Mouse (Mus musculus): Measurements from ENCODE around the gene Pmis2. TPM values are rescaled to one million over a fixed set of nuclear protein-coding genes. Genes with fewer than 3 reads are reported as not detected.

Gene Pmis2
- polyA plus RNA-seq, 1 experiment from 2014 or later = not detected

GRCm38 (mm10) chr7:30626647-30627046 is 44.8 kb downstream of the Pmis2 start:
- H3K9me3 ChIP-seq (replicated peaks) = no peaks in the 10 kb centered on the region
- peak overlapping the region; percentile 94; the same call in 1 of the 2 replicates for H3K4me2 ChIP-seq (replicated peaks)
- H3K4me1 ChIP-seq = peaks cover 12% of the 10 kb centered on the region
- H3K9ac ChIP-seq = no peak overlapping the region
- 0 out of 2 replicates have a peak, but pooled peaks have one; percentile 27 for ATAC-seq (ENCODE audit: low FRiP score)
- H3K27ac ChIP-seq = no peak overlapping the region
- 0 out of 2 replicates have a peak overlapping the region, but pooled peaks have one; percentile 63 for H3K4me3 ChIP-seq
- 88% methylated on average over 5 of the region's 5 CpGs for WGBS
- peaks cover 14% of the 10 kb centered on the region for H3K27me3 ChIP-seq
- peaks cover 30% of the 10 kb centered on the region for H3K36me3 ChIP-seq

- WGBS = 1% methylated on average over 44 of the region's 44 CpGs
- Histone ChIP-seq H3K9ac (peak within 1 kb of the TSS; percentile 74), H3K27me3 (peaks cover 8% of the 10 kb centered on the region; the same call in 1 of the 2 replicates), H3K4me1 (peaks cover 12% of the 10 kb centered on the region), H3K9me3 (replicated peaks) (no peaks in the 10 kb centered on the region), H3K4me3 (peak within 1 kb of the TSS; percentile 63), H3K27ac (no peak within 1 kb of the TSS), H3K36me3 (peaks cover 36% of the 10 kb centered on the region), H3K4me2 (replicated peaks) (peak within 1 kb of the TSS; percentile 94)
- peak; percentile 91 for ATAC-seq (ENCODE audit: low FRiP score)
These were observed 45.6 kb downstream of the Pmis2 start, which contains the start of gene Cox6b1 for GRCm38 (mm10) chr7:30625530-30626384. TSS of gene Cox6b1 (minus strand) at chr7:30626151.

Other genes with a start within 250 kb of the Pmis2 start
- gene Nfkbid, start 249.9 kb downstream of the Pmis2 start, polyA plus RNA-seq (2016; fragmentation: Nextera tagmentation; extraction: Ambion mirVana) = 1.3 and 2.2 TPM in 2 replicates
- gene Aplp1, start 226.1 kb downstream of the Pmis2 start, polyA plus RNA-seq (2016; fragmentation: Nextera tagmentation; extraction: Ambion mirVana) = 348 and 365 TPM in 2 replicates
- gene Kirrel2, start 213.9 kb downstream of the Pmis2 start, polyA plus RNA-seq (2016; fragmentation: Nextera tagmentation; extraction: Ambion mirVana) = 16.1 and 23.9 TPM in 2 replicates
- 3.8 and 5.2 TPM in 2 replicates for gene Nphs1, start 213.3 kb downstream of the Pmis2 start, polyA plus RNA-seq (2016; fragmentation: Nextera tagmentation; extraction: Ambion mirVana)
- gene Prodh2, start 178.0 kb downstream of the Pmis2 start, polyA plus RNA-seq (2016; fragmentation: Nextera tagmentation; extraction: Ambion mirVana) = not detected in 2 replicates
- 88.6 and 98.9 TPM in 2 replicates for gene Arhgap33, start 136.5 kb downstream of the Pmis2 start, polyA plus RNA-seq (2016; fragmentation: Nextera tagmentation; extraction: Ambion mirVana)
- 5.7 and 7.1 TPM in 2 replicates for gene Hspb6, start 119.4 kb downstream of the Pmis2 start, polyA plus RNA-seq (2016; fragmentation: Nextera tagmentation; extraction: Ambion mirVana)
- 11.3 and 12.6 TPM in 2 replicates for gene Proser3, start 119.3 kb downstream of the Pmis2 start, polyA plus RNA-seq (2016; fragmentation: Nextera tagmentation; extraction: Ambion mirVana)
- gene Lin37, start 111.8 kb downstream of the Pmis2 start, polyA plus RNA-seq (2016; fragmentation: Nextera tagmentation; extraction: Ambion mirVana) = 52.4 and 55.2 TPM in 2 replicates
- 80.6 and 87.5 TPM in 2 replicates for gene U2af1l4, start 108.3 kb downstream of the Pmis2 start, polyA plus RNA-seq (2016; fragmentation: Nextera tagmentation; extraction: Ambion mirVana)
- gene Gm49396, start 108.3 kb downstream of the Pmis2 start, polyA plus RNA-seq (2016; fragmentation: Nextera tagmentation; extraction: Ambion mirVana) = 18.1 and 19.5 TPM in 2 replicates
- gene Psenen, start 108.0 kb downstream of the Pmis2 start, polyA plus RNA-seq (2016; fragmentation: Nextera tagmentation; extraction: Ambion mirVana) = 128 and 139 TPM in 2 replicates
- gene Igflr1, start 106.2 kb downstream of the Pmis2 start, polyA plus RNA-seq (2016; fragmentation: Nextera tagmentation; extraction: Ambion mirVana) = 4.2 and 6.3 TPM in 2 replicates
- 8.8 and 9.9 TPM in 2 replicates for gene Kmt2b, start 82.9 kb downstream of the Pmis2 start, polyA plus RNA-seq (2016; fragmentation: Nextera tagmentation; extraction: Ambion mirVana)
- gene Zbtb32, start 72.7 kb downstream of the Pmis2 start, polyA plus RNA-seq (2016; fragmentation: Nextera tagmentation; extraction: Ambion mirVana) = 0.17 and 0.39 TPM in 2 replicates
- 0.21 and 0.35 TPM in 2 replicates for gene Upk1a, start 58.8 kb downstream of the Pmis2 start, polyA plus RNA-seq (2016; fragmentation: Nextera tagmentation; extraction: Ambion mirVana)
- gene Cox6b1, start 45.5 kb downstream of the Pmis2 start, polyA plus RNA-seq (2016; fragmentation: Nextera tagmentation; extraction: Ambion mirVana) = 737 and 880 TPM in 2 replicates
- not detected in 2 replicates for gene Etv2, start 35.8 kb downstream of the Pmis2 start, polyA plus RNA-seq (2016; fragmentation: Nextera tagmentation; extraction: Ambion mirVana)
- gene Rbm42, start 21.3 kb downstream of the Pmis2 start, polyA plus RNA-seq (2016; fragmentation: Nextera tagmentation; extraction: Ambion mirVana) = 153 and 160 TPM in 2 replicates
- 35.4 and 38.4 TPM in 2 replicates for gene Haus5, start 6.6 kb downstream of the Pmis2 start, polyA plus RNA-seq (2016; fragmentation: Nextera tagmentation; extraction: Ambion mirVana)
- gene 2200002J24Rik, start 27.3 kb upstream of the Pmis2 start, polyA plus RNA-seq (2016; fragmentation: Nextera tagmentation; extraction: Ambion mirVana) = not detected in 2 replicates
- gene Atp4a, start 40.6 kb upstream of the Pmis2 start, polyA plus RNA-seq (2016; fragmentation: Nextera tagmentation; extraction: Ambion mirVana) = 0.93 and 1.3 TPM in 2 replicates
- gene Tmem147, start 57.9 kb upstream of the Pmis2 start, polyA plus RNA-seq (2016; fragmentation: Nextera tagmentation; extraction: Ambion mirVana) = 147 and 164 TPM in 2 replicates
- 0.76 and 1.1 TPM in 2 replicates for gene Gapdhs, start 72.1 kb upstream of the Pmis2 start, polyA plus RNA-seq (2016; fragmentation: Nextera tagmentation; extraction: Ambion mirVana)
- 1.7 and 2.5 TPM in 2 replicates for gene Sbsn, start 79.9 kb upstream of the Pmis2 start, polyA plus RNA-seq (2016; fragmentation: Nextera tagmentation; extraction: Ambion mirVana)
- 0.59 and 0.67 TPM in 2 replicates for gene Dmkn, start 92.2 kb upstream of the Pmis2 start, polyA plus RNA-seq (2016; fragmentation: Nextera tagmentation; extraction: Ambion mirVana)
- not detected in 2 replicates for gene Krtdap, start 116.3 kb upstream of the Pmis2 start, polyA plus RNA-seq (2016; fragmentation: Nextera tagmentation; extraction: Ambion mirVana)
- not detected in 2 replicates for gene Ffar2, start 152.2 kb upstream of the Pmis2 start, polyA plus RNA-seq (2016; fragmentation: Nextera tagmentation; extraction: Ambion mirVana)
- gene Ffar3, start 184.6 kb upstream of the Pmis2 start, polyA plus RNA-seq (2016; fragmentation: Nextera tagmentation; extraction: Ambion mirVana) = not detected in 2 replicates
- gene Ffar1, start 190.0 kb upstream of the Pmis2 start, polyA plus RNA-seq (2016; fragmentation: Nextera tagmentation; extraction: Ambion mirVana) = not detected in 2 replicates
- gene Cd22, start 208.7 kb upstream of the Pmis2 start, polyA plus RNA-seq (2016; fragmentation: Nextera tagmentation; extraction: Ambion mirVana) = not detected in 2 replicates
- gene Mag, start 243.3 kb upstream of the Pmis2 start, polyA plus RNA-seq (2016; fragmentation: Nextera tagmentation; extraction: Ambion mirVana) = 0.56 and 0.61 TPM in 2 replicates